Mouse (Mus musculus): ENCODE data around the gene Lrmda. TPM values are rescaled to one million over a fixed set of nuclear protein-coding genes. Genes with fewer than 3 reads are reported as not detected.
A peak's percentile ranks its signal among the peaks of the same experiment; 100 is the strongest.

The Lrmda gene
- total and polyA plus RNA-seq, 3 experiments, result 5.1 to 5.9 TPM; not detected in 1

DNA sequence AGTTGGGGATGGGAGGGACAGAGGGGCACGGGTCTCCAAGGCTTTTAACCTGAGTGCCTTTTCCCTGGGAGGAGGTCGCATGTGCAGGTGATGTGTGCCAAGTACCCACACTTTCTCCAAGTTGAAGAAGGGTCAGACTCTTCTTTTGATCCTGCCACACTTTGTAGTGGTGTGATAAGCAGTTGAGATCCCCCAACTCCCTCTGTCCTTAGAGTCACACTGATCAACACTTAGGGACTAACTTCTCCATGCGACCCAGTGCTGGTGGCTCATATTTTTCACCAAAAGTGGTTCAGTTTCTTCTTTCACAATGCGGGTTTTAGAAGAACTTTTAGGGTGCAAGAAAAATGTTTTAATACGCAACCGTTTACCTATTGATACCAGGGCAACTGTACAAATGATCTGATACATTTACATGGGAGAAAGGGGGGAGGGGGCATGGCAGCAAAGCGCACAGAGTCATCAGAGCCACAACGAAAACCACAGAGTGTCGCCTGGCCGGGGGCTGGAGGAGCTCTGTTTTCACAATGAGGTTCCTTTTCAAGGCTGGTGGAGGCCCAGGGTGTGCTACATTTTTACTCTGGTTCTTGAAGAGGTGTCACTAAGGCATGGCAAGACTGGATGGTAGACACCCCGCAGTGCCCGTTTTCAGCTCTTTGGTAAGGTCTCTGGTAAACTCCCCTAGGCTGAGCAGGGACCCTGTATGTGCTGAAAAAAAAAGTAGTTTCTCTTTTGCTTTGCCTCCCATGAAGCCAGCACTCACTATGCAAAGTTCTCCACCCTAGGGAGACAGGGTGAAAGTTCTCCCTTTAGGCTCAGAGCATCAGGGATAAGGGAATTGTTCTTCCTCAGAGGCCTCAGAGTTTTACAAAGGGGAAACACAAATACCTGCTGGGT lies 685 bp downstream of the Lrmda start:
- Histone ChIP-seq H3K27ac (ENCODE audit: control insufficient read depth, low read depth, low read length) (peak overlapping the region; percentile 85), H3K9ac (ENCODE audit: control insufficient read depth, low read depth, low read length, poor library complexity, severe bottlenecking) (peak overlapping the region; percentile 91), H3K9me3 (replicated peaks; ENCODE audit: insufficient read depth, low read length) (no peaks in the 10 kb centered on the region), H3K36me3 (ENCODE audit: control insufficient read depth in 1 of 2, insufficient read depth in 2 of 2, low read length in 2 of 2) (peaks cover 0 to 5% of the 10 kb centered on the region in 2 experiments; a peak in 2 of 4 replicates), H3K4me3 (ENCODE audit: control insufficient read depth in 1 of 2, insufficient read depth in 1 of 2, low read depth in 2 of 2, low read length in 2 of 2) (peak overlapping the region; percentile 64 to 92), H3K79me2 (ENCODE audit: control insufficient read depth, insufficient read depth, low read length, poor library complexity) (no peaks in the 10 kb centered on the region; the same call in 1 of the 2 replicates), H3K27me3 (ENCODE audit: control insufficient read depth in 1 of 2, insufficient read depth in 2 of 2, low read length in 2 of 2) (no peaks in the 10 kb centered on the region), H3K4me1 (ENCODE audit: control insufficient read depth in 1 of 2, insufficient read depth in 2 of 2, low read length in 2 of 2) (peaks cover 6 to 8% of the 10 kb centered on the region in 2 experiments; a peak in 3 of 4 replicates)
- 0 out of 4 replicates have a peak, but pooled peaks of 1 of the 2 experiments have one; percentile 9 for TF ChIP-seq EP300 (IDR thresholded peaks at IDR 0.05; ENCODE audit: low read depth in 1 of 2, low read length in 2 of 2)
- TF ChIP-seq MYB (IDR thresholded peaks at IDR 0.05; ENCODE audit: low read depth, low read length), result 0 out of 2 replicates have a peak, but pooled peaks have one; percentile 19
- TF ChIP-seq BHLHE40 (IDR thresholded peaks at IDR 0.05; ENCODE audit: borderline replicate concordance, low read depth, low read length), result 0 out of 2 replicates have a peak, but pooled peaks have one; percentile 10
- TF ChIP-seq CHD1 (IDR thresholded peaks at IDR 0.05; ENCODE audit: low read depth, low read length), result 0 out of 2 replicates have a peak, but pooled peaks have one; percentile 17
- TF ChIP-seq MAZ (IDR thresholded peaks at IDR 0.05; ENCODE audit: low read depth, low read length), result no peak; the same call in 1 of the 2 replicates
- peak; percentile 53 for DNase-seq (ENCODE audit: low read depth, low spot score)

GRCm38 (mm10) chr14:22020885-22021284 lies 1.4 kb downstream of the Lrmda start:
- peaks cover 0 to 5% of the 10 kb centered on the region in 2 experiments; a peak in 2 of 4 replicates for H3K36me3 ChIP-seq (ENCODE audit: control insufficient read depth in 1 of 2, insufficient read depth in 2 of 2, low read length in 2 of 2)
- peaks cover 6 to 8% of the 10 kb centered on the region in 2 experiments; a peak in 3 of 4 replicates for H3K4me1 ChIP-seq (ENCODE audit: control insufficient read depth in 1 of 2, insufficient read depth in 2 of 2, low read length in 2 of 2)
- no peaks in the 10 kb centered on the region; the same call in 1 of the 2 replicates for H3K79me2 ChIP-seq (ENCODE audit: control insufficient read depth, insufficient read depth, low read length, poor library complexity)
- DNase-seq (ENCODE audit: low read depth, low spot score), result peak; percentile 53
- H3K4me3 ChIP-seq (ENCODE audit: control insufficient read depth in 1 of 2, insufficient read depth in 1 of 2, low read depth in 2 of 2, low read length in 2 of 2), result peak overlapping the region in 1 of 2 experiments; percentile 92; a peak in 2 of 4 replicates
- 0 out of 2 replicates have a peak overlapping the region, but pooled peaks have one; percentile 8 for H3K9ac ChIP-seq (ENCODE audit: control insufficient read depth, low read depth, low read length, poor library complexity, severe bottlenecking)
- TF ChIP-seq ZKSCAN1 (IDR thresholded peaks at IDR 0.05; ENCODE audit: low read depth, low read length) (no peak), KAT2A (conservative IDR thresholded peaks at IDR 0.05; ENCODE audit: low read depth, low read length) (no peak), MYC (IDR thresholded peaks at IDR 0.05; ENCODE audit: low read depth, low read length) (no peak), ZC3H11A (IDR thresholded peaks at IDR 0.05; ENCODE audit: low read depth, low read length) (no peak), POLR2A (IDR thresholded peaks at IDR 0.05; ENCODE audit: control insufficient read depth in 1 of 2, insufficient read depth in 1 of 2, low read depth in 1 of 2, low read length in 2 of 2, poor library complexity in 1 of 2) (no peak), RAD21 (IDR thresholded peaks at IDR 0.05; ENCODE audit: low read depth, low read length) (no peak), USF2 (IDR thresholded peaks at IDR 0.05; ENCODE audit: borderline replicate concordance in 1 of 2, insufficient read depth in 1 of 2, low read depth in 1 of 2, low read length in 2 of 2) (no peak), MAZ (IDR thresholded peaks at IDR 0.05; ENCODE audit: low read depth, low read length) (no peak), CTCF (IDR thresholded peaks at IDR 0.05 in 2 of 3, conservative IDR thresholded peaks at IDR 0.05 in 1 of 3; ENCODE audit: control insufficient read depth in 1 of 3, insufficient read depth in 1 of 3, low read depth in 2 of 3, low read length in 3 of 3, poor library complexity in 1 of 3, severe bottlenecking in 1 of 3) (peak in 1 of 3 experiments; percentile 27; a peak in 1 of 6 replicates)
- H3K27me3 ChIP-seq (ENCODE audit: control insufficient read depth in 1 of 2, insufficient read depth in 2 of 2, low read length in 2 of 2), result no peaks in the 10 kb centered on the region
- H3K9me3 ChIP-seq (replicated peaks; ENCODE audit: insufficient read depth, low read length), result no peaks in the 10 kb centered on the region
- no peak overlapping the region for H3K27ac ChIP-seq (ENCODE audit: control insufficient read depth, low read depth, low read length)
